Comparison of ENCODE assay signal across 10 mouse cellular contexts in the genomic region with DNA sequence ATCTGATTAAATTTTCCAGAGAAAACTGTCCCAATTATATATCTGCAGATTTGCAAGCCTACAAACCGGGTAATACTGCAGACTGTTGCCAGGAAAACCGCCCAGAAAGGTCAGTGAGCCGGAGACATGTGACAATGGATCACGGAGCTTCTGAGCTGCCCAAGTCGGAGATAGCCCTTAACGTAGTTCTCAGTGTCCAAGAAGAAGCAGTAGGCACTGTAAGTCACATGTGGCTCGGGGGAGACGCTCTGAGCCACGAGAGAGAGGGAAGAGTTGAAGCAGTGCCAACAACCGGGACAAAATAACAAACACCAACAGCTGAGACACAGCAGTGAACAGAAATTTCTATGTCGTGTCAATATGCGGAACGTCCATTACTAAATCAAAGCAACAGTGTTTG.
A peak's percentile ranks its signal among the peaks of the same experiment; 100 is the strongest.
DNase-seq lines count a peak whose midpoint lies in the region; ATAC-seq lines count a peak whose summit lies in the region.
"Had no signal": no experiment of that assay in that cellular context is flagged by ENCODE, and none has a peak within 500 bp of the region (broad histone marks: within the 10 kb centered on the region; RNA-seq: fewer than 3 reads in every experiment).

No protein-coding gene starts in this region.

- H3K4me2 ChIP-seq in kidney, embryonic 14.5 days (replicated peaks; ENCODE audit: low read depth, low read length) = no peak overlapping the region
- H3K4me2 ChIP-seq: embryonic facial prominence, embryonic 12.5 days had no signal

- no peaks in the 10 kb centered on the region; the same call in 1 of the 2 replicates for H3K36me3 ChIP-seq in kidney, embryonic 14.5 days (ENCODE audit: control insufficient read depth, insufficient read depth, low read length)

- H3K27me3 ChIP-seq in kidney, embryonic 14.5 days (ENCODE audit: control insufficient read depth, insufficient read depth, low read length) = no peaks in the 10 kb centered on the region
- H3K27me3 ChIP-seq: embryonic facial prominence, embryonic 12.5 days had no signal

- ATAC-seq in kidney, embryonic 14.5 days (ENCODE audit: low FRiP score, low TSS enrichment) = no peak
- no peak for ATAC-seq in CD4-positive, CD25-positive, alpha-beta regulatory T cell, adult 4 months

- 74% methylated on average over 13 of the region's 13 CpGs for WGBS in kidney, embryonic 14.5 days

- H3K9ac ChIP-seq in kidney, embryonic 14.5 days (ENCODE audit: low read depth, low read length) = no peak overlapping the region
- H3K9ac ChIP-seq: embryonic facial prominence, embryonic 12.5 days had no signal

- H3K4me1 ChIP-seq in kidney, embryonic 14.5 days (ENCODE audit: control insufficient read depth, insufficient read depth, low read length) = no peaks in the 10 kb centered on the region
- H3K4me1 ChIP-seq: embryonic facial prominence, embryonic 12.5 days had no signal

- H3K27ac ChIP-seq in kidney, embryonic 14.5 days (ENCODE audit: low read depth, low read length) = no peak overlapping the region
- H3K27ac ChIP-seq: embryonic facial prominence, embryonic 12.5 days had no signal

- H3K4me3 ChIP-seq in kidney, embryonic 14.5 days (ENCODE audit: low read length) = no peak overlapping the region
- H3K4me3 ChIP-seq: embryonic facial prominence, embryonic 12.5 days had no signal

- peak; percentile 2 for DNase-seq in adrenal gland, adult 2 months
- no peak for DNase-seq in adrenal gland, adult 18-20 months (ENCODE audit: low spot score in 2 of 2)
- DNase-seq in kidney, postnatal 10 days = peak; percentile 34
- DNase-seq in cerebellum, adult 9-11 months = peak; percentile 28
- DNase-seq in layer of hippocampus, postnatal 25 days (ENCODE audit: extremely low spot score in 1 of 2, low spot score in 1 of 2) = peak; percentile 21 to 31
- no peak for DNase-seq in retina, postnatal 1 day
- DNase-seq: liver had no signal

- H3K9me3 ChIP-seq in kidney, embryonic 14.5 days (ENCODE audit: control insufficient read depth, low read length) = no peaks in the 10 kb centered on the region
- H3K9me3 ChIP-seq: embryonic facial prominence, embryonic 12.5 days had no signal

Comparison
In these comparisons a context has a peak if more than half of its experiments do, and no peak if none do; other contexts are left out.
1. DNase-seq: peak in adrenal gland, adult 2 months (single experiment), kidney, postnatal 10 days (single experiment), cerebellum, adult 9-11 months (single experiment) and layer of hippocampus, postnatal 25 days (2 of 2); none in adrenal gland, adult 18-20 months (0 of 2) and retina, postnatal 1 day (single experiment).